Mouse (Mus musculus) hindbrain, embryonic 16.5 days (tissue): ENCODE data around the gene Tmeff2. TPM values are rescaled to one million over a fixed set of nuclear protein-coding genes. Genes with fewer than 3 reads are reported as not detected.

Source experiments
- ATAC-seq: fragments of 200-750 bp; cut with Nextera tagmentation; 2 replicates; pipeline ENCODE4 v1.8.0; 2017; ENCODE audit warnings: moderate TSS enrichment, moderate library complexity
- H3K27ac ChIP-seq: fragments of 300-500 bp; sonication (generic); 2 replicates; pipeline ENCODE4 v1.5.1; 2014; ENCODE audit warnings: low read depth, mild to moderate bottlenecking, control low read depth, low read length, moderate library complexity
- H3K27me3 ChIP-seq: fragments of 300-500 bp; sonication (generic); replicated peaks from 2 replicates; pipeline ENCODE4 v1.6.1; 2014; ENCODE audit warnings: low read length; ENCODE audit not compliant: control insufficient read depth, insufficient read depth
- H3K36me3 ChIP-seq: fragments of 300-500 bp; sonication (generic); 2 replicates; pipeline ENCODE4 v1.6.1; 2014; ENCODE audit warnings: mild to moderate bottlenecking, low read length, moderate library complexity, mixed read lengths; ENCODE audit not compliant: control insufficient read depth, insufficient read depth
- H3K4me1 ChIP-seq: fragments of 300-500 bp; sonication (generic); 2 replicates; pipeline ENCODE4 v1.6.1; 2014; ENCODE audit warnings: low read depth, low read length; ENCODE audit not compliant: control insufficient read depth, insufficient read depth
- H3K4me2 ChIP-seq: fragments of 300-500 bp; sonication (generic); 2 replicates; pipeline ENCODE4 v1.6.1; 2014; ENCODE audit warnings: mild to moderate bottlenecking, low read length, control low read depth, moderate library complexity
- H3K4me3 ChIP-seq: fragments of 300-500 bp; sonication (generic); 2 replicates; pipeline ENCODE4 v1.5.1; 2014; ENCODE audit warnings: mild to moderate bottlenecking, low read length, control low read depth, moderate library complexity
- H3K9ac ChIP-seq: fragments of 300-500 bp; sonication (generic); 2 replicates; pipeline ENCODE4 v1.6.1; 2014; ENCODE audit warnings: low read depth, mild to moderate bottlenecking, control low read depth, low read length, moderate library complexity
- H3K9me3 ChIP-seq: fragments of 300-500 bp; sonication (generic); 2 replicates; pipeline ENCODE4 v1.6.1; 2014; ENCODE audit warnings: mild to moderate bottlenecking, low read length, moderate library complexity; ENCODE audit not compliant: control insufficient read depth
- WGBS: fragments of 180-500 bp; shearing (Covaris S2); extraction: QIAGEN DNeasy Blood & Tissue Kit; methylation state at CpG from one replicate; pipeline ENCODE4 v1.1.7; 2014; 5-methylcytosine and 5-hydroxymethylcytosine counted together
- polyA plus RNA-seq: library from polyadenylated mRNA; unstranded; fragments of >200 nt; fragmentation: Nextera tagmentation; extraction: Ambion mirVana; gene quantifications from 2 replicates; pipeline ENCODE4 v1.2.1, GENCODE M21; 2015

The Tmeff2 gene
- polyA plus RNA-seq, 1 experiment from 2014 or later, result 69.4 TPM

- WGBS, result 75% methylated on average over 6 of the region's 6 CpGs
- H3K9ac ChIP-seq, result no peak overlapping the region
- peak; percentile 60; the same call in 1 of the 2 replicates for ATAC-seq
- H3K4me2 ChIP-seq, result no peak overlapping the region
- no peaks in the 10 kb centered on the region for H3K4me1 ChIP-seq
- H3K4me3 ChIP-seq, result no peak overlapping the region
- H3K27ac ChIP-seq, result no peak overlapping the region
- no peaks in the 10 kb centered on the region for H3K36me3 ChIP-seq
- no peaks in the 10 kb centered on the region for H3K27me3 ChIP-seq
- no peaks in the 10 kb centered on the region for H3K9me3 ChIP-seq
Measured at GRCm38 (mm10) chr1:50972509-50973436, 72.3 kb downstream of the Tmeff2 start.

- Histone ChIP-seq H3K27ac (no peak overlapping the region), H3K36me3 (no peaks in the 10 kb centered on the region), H3K27me3 (no peaks in the 10 kb centered on the region), H3K4me2 (no peak overlapping the region), H3K4me1 (no peaks in the 10 kb centered on the region), H3K9ac (no peak overlapping the region), H3K9me3 (no peaks in the 10 kb centered on the region), H3K4me3 (no peak overlapping the region)
- ATAC-seq, result peak; percentile 25; the same call in 1 of the 2 replicates
- 67% methylated on average over 4 of the region's 4 CpGs for WGBS
Measured at GRCm38 (mm10) chr1:50979358-50980081, 79.1 kb downstream of the Tmeff2 start.

GRCm38 (mm10) chr1:50980591-50980990 lies 80.1 kb downstream of the Tmeff2 start:
- Histone ChIP-seq H3K4me3 (no peak overlapping the region), H3K9ac (no peak overlapping the region), H3K4me2 (no peak overlapping the region), H3K9me3 (no peaks in the 10 kb centered on the region), H3K27me3 (no peaks in the 10 kb centered on the region), H3K4me1 (no peaks in the 10 kb centered on the region), H3K27ac (no peak overlapping the region), H3K36me3 (no peaks in the 10 kb centered on the region)
- ATAC-seq, result no peak
- WGBS, result 77% methylated on average over 4 of the region's 4 CpGs

- 0 out of 2 replicates have a peak, but pooled peaks have one; percentile 38 for ATAC-seq
- H3K9me3 ChIP-seq, result no peaks in the 10 kb centered on the region
- 64% methylated on average over 7 of the region's 7 CpGs for WGBS
- H3K27ac ChIP-seq, result no peak overlapping the region
- no peaks in the 10 kb centered on the region for H3K27me3 ChIP-seq
- H3K4me1 ChIP-seq, result no peaks in the 10 kb centered on the region
- no peak overlapping the region for H3K4me2 ChIP-seq
- no peak overlapping the region for H3K9ac ChIP-seq
- H3K36me3 ChIP-seq, result no peaks in the 10 kb centered on the region
- no peak overlapping the region for H3K4me3 ChIP-seq
Measured at GRCm38 (mm10) chr1:50981151-50981828, 80.8 kb downstream of the Tmeff2 start.

- Histone ChIP-seq H3K27me3 (no peaks in the 10 kb centered on the region), H3K9me3 (no peaks in the 10 kb centered on the region), H3K9ac (no peak overlapping the region), H3K36me3 (no peaks in the 10 kb centered on the region), H3K4me2 (no peak overlapping the region), H3K4me3 (no peak overlapping the region), H3K27ac (no peak overlapping the region), H3K4me1 (no peaks in the 10 kb centered on the region)
- 73% methylated on average over 2 of the region's 2 CpGs for WGBS
- no peak for ATAC-seq
Measured at GRCm38 (mm10) chr1:50990661-50991060, 90.2 kb downstream of the Tmeff2 start.

- WGBS, result 90% methylated on average over 1 of the region's 1 CpGs
Measured at GRCm38 (mm10) chr1:50994505-50994904, 94.1 kb downstream of the Tmeff2 start.

GRCm38 (mm10) chr1:50999793-51000192 lies 99.3 kb downstream of the Tmeff2 start:
- 73% methylated on average over 3 of the region's 3 CpGs for WGBS
- Histone ChIP-seq H3K27me3 (no peaks in the 10 kb centered on the region), H3K4me1 (no peaks in the 10 kb centered on the region), H3K9me3 (no peaks in the 10 kb centered on the region), H3K4me3 (no peak overlapping the region), H3K9ac (no peak overlapping the region), H3K4me2 (no peak overlapping the region), H3K27ac (no peak overlapping the region), H3K36me3 (no peaks in the 10 kb centered on the region)
- ATAC-seq, result no peak

More at GRCm38 (mm10) chr1:50994505-50994904, 94.1 kb downstream of the Tmeff2 start:
- Histone ChIP-seq H3K9ac (no peak overlapping the region), H3K4me1 (no peaks in the 10 kb centered on the region), H3K27ac (no peak overlapping the region), H3K27me3 (no peaks in the 10 kb centered on the region), H3K36me3 (no peaks in the 10 kb centered on the region), H3K9me3 (no peaks in the 10 kb centered on the region), H3K4me2 (no peak overlapping the region), H3K4me3 (no peak overlapping the region)
- ATAC-seq, result no peak

- H3K27ac ChIP-seq, result no peak overlapping the region
- H3K9me3 ChIP-seq, result no peaks in the 10 kb centered on the region
- no peaks in the 10 kb centered on the region for H3K27me3 ChIP-seq
- H3K4me1 ChIP-seq, result no peaks in the 10 kb centered on the region
- H3K4me3 ChIP-seq, result no peak overlapping the region
- H3K9ac ChIP-seq, result no peak overlapping the region
- H3K36me3 ChIP-seq, result no peaks in the 10 kb centered on the region
- no peak for ATAC-seq
- 55% methylated on average over 3 of the region's 3 CpGs for WGBS
- H3K4me2 ChIP-seq, result no peak overlapping the region
Measured at GRCm38 (mm10) chr1:51008344-51008743, 107.9 kb downstream of the Tmeff2 start.
